Mouse (Mus musculus): Measurements from ENCODE around the gene Hist1h2bh.
"Not testable (repeated sequence)": the region's sequence is repeated elsewhere in the genome, so short reads cannot be mapped to it uniquely, and the experiment has no call there.

The Hist1h2bh gene

DNA sequence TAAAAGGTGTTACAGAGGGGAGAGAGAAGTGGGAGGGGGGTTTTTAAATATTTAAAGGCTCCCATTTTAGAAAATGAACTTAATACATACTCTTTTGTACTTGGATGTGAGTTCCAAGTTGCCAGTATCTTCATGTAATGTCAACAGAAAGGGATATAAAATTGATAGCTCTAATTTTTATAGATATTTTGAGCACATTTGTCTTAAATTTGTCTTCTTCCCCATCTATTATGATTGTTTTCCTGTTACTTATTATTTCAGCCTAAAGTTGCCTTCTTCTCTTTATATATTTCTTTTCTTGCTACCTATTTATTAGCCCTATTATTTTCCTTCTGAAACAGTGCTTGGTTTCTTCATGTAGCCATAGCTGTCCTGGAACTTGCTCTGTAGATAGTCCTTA, 9.8 kb upstream of the Hist1h2bh start, which contains the start of gene Hist1h1d:
Gene Hist1h1d (plus strand): TSS at position 301 of the 400 bp plus-strand sequence.
- DNase-seq (ENCODE audit: extremely low read depth, insufficient read length, low spot score), result no peak

DNA sequence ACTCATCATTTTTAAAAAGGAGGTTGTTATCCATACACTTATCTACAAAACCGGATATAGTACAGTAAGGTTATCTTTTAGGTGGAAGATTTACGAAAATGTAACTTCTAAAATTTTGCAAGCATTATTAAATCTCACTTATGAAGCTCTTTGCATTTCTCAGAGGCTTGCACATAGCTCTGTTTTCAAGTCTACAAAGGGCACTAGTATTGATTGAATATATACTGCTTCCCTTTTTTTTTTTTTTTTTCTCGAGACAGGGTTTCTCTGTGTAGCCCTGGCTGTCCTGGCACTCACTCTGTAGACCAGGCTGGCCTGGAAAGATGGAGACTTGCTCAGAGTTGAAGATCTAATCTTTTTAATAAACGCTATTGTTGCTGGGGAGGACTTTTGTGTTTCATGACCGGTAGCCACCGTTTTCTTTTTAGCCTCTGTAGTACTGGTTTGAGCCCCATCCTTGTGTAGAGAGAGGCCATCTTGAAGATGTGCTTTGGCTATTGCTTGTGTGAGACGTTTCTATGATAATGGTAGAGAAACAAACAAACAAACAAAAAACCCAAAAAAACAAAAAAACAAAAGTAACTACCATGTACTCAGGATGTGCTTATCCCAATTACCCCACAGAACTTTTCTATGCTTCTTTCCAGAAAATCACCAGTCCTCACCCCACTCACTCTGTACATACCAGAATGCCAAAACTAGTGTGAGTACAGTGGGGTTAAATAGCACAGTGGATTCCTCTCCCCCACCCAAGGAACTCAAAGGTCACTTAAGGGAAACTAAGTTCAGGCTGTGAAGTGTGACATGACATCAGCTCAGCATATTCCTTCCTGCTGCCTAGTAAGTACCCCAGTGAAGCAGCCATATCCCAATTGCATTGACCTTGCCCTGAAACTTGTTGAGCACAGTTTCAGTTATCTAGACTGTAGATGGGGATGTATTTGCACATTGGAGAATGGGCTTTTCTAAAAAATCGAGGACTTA, 9.0 kb upstream of the Hist1h2bh start:
- no peak for DNase-seq (ENCODE audit: extremely low read depth, insufficient read length, low spot score)

DNA sequence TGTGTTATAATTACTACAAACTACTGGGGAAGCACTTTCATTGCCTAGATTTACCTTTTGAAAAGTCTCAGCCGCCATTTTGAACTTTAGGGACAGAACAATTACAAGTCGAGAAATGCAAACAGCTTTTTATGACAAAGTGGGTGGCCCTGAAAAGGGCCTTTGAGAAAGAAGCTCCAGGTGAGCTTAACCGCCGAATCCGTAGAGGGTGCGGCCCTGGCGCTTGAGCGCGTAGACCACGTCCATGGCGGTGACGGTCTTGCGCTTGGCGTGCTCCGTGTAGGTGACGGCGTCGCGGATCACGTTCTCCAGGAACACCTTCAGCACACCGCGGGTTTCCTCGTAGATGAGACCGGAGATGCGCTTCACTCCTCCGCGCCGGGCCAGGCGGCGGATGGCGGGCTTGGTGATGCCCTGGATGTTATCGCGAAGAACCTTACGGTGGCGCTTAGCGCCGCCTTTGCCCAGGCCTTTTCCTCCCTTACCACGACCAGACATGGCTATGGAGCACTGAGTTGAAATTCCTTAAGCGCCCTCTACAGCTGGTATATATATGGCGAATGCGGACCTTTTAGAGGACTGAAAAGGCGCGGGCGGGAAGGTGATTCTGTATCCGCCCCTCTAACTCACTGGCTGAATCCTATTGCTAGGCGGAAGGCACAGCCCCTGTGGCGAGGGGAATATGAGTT, 8.1 kb upstream of the Hist1h2bh start, which contains the start of gene Hist1h4f:
Gene Hist1h4f (minus strand): TSS at position 503 of the 689 bp plus-strand sequence.
- DNase-seq (ENCODE audit: extremely low read depth, insufficient read length, low spot score), result peak; percentile 91

DNA sequence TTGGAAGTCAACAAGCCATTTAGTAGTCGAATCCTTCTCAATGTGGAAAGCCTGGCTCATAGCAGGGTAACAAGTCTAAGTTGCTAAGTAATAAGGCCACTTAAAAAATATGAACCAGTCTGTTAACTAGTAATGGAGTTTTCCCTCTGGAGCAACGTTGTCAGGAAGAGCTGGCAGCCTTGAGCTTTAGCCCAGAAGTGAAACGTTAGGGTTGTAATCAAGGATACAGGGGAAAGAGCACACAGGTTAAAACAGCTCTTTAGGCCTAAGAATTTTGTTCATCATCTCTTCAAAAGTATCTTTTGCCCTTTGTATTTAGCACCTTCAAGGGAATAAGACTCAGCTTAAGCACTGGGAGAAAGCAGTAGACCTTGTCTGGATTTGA, 7.6 kb upstream of the Hist1h2bh start:
- peak; percentile 53 for DNase-seq (ENCODE audit: extremely low read depth, insufficient read length, low spot score)

DNA sequence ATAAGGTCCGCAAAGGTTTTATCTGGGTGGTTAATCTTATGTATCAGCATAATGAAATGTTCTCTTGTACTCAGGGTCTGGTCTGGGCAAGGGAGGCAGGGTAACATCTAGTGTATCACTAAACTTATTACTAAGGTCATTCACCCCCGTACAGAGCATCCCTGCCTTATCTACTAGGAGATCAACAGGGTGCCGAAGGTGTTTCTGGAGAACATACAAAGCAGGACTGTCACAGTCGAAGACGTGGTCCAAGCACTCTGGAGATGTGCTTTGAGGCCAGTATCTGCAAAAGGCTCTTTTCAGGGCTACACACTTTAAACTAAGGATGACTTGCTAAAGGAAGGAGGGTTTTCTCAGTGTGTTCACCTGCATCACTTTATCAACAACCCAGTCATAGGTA, 3.5 kb upstream of the Hist1h2bh start:
- DNase-seq (ENCODE audit: extremely low read depth, insufficient read length, low spot score), result no peak

DNA sequence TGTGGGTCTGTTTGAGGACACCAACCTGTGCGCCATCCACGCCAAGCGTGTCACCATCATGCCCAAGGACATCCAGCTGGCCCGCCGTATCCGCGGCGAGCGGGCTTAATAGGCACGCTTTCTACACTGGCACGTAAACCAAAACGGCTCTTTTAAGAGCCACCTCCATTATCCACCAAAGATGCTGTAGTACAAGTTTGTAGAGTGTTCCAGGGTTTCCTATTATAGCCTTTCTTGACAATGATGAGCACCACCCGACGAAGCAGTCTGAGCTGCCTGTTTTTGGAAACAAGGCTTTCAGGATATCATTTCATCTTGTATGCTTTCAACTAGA, 1.6 kb upstream of the Hist1h2bh start:
- not testable (repeated sequence) for DNase-seq (ENCODE audit: extremely low read depth, insufficient read length, low spot score)

DNA sequence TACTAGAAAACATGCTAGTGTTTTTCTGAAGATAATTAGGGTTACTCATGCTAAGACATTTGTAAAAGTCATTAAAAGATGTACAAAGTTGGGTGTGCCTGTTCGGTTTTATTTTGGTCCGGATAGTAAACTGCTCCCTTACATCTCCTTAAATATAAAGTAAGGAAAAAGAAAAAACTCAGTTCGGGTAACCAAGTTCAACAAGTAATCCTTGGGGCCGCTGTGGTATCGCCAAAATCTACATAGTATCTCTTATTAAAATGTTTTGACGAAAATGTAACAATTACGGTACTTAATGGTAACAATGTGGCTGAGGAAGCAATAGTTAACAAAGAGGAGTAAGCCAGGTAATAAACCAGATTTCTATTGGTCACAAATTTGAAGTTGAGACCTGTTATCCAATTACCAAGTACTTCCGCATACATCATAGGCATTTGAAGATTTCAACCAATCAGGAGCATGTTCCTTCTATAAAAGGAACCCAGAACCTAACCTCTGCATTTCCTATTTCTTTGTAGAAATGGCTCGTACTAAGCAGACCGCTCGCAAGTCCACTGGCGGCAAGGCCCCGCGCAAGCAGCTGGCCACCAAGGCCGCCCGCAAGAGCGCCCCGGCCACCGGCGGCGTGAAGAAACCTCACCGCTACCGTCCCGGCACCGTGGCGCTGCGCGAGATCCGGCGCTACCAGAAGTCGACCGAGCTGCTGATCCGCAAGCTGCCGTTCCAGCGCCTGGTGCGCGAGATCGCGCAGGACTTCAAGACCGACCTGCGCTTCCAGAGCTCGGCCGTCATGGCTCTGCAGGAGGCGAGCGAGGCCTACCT, 984 bp upstream of the Hist1h2bh start, which contains the start of gene Hist1h3f:
Gene Hist1h3f (plus strand): TSS at position 88 of the 822 bp plus-strand sequence.
- DNase-seq (ENCODE audit: extremely low read depth, insufficient read length, low spot score), result peak; percentile 92

DNA sequence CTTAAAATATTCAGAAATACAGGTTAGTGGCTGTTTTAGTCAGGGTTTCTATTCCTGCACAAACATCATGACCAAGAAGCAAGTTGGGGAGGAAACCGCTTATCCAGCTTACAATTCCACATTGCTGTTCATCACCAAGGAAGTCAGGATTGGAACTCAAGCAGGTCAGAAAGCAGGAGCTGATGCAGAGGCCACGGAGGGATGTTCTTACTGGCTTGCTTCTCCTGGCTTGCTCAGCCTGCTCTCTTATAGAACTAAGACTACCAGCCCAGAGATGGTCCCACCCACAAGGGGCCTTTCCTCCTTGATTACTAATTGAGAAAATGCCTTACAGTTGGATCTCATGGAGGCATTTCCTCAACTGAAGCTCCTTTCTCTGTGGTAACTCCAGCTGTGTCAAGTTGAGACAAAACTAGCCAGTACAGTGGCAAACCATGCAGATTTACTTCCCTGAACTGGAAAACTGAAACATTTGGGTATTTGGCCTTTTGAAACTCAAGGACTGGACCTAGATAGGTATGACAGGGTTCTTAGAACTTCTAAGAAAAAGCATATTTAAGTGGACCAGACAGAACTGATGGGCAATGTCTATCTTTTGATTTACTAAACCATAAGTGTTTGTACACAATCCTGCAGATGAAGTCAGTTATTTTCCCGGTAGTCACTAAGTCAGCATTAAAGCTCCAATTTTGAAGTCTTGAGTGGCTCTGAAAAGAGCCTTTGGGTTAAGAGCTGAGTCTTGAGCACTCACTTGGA, 789 bp downstream of the Hist1h2bh start:
- DNase-seq (ENCODE audit: extremely low read depth, insufficient read length, low spot score), result peak; percentile 69

DNA sequence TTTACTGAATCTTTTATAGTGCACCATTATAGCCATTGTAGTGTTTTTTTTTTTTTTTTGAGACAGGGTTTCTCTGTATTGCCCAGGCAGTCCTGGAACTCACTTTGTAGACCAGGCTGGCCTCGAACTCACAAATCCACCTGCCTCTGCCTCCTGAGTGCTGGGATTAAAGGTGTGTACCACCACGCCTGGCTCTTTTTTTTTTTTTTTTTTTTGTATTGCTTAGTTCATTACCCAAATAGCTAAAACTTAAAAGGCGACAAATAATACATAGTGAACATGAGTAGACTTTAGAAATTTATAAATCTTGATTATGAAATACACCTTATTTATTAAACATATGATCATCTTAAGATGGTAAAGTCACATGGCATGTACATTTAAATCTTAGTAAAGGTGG, 1.7 kb downstream of the Hist1h2bh start:
- DNase-seq (ENCODE audit: extremely low read depth, insufficient read length, low spot score), result no peak

DNA sequence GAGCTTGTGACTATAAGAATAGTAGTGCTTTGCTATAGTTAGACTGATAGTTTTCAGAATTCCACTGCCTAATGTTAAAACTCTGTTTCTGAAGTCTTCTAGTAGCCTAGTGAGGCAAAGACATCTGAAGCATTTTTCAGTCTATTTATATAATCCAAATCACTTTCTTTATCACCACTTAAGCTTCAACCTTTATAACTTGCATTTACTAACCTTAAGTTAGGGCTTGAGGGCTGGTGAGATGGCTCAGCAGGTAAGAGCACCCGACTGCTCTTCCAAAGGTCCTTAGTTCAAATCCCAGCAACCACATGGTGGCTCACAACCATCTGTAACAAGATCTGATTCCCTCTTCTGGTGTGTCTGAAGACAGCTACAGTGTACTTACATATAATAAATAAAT, 3.4 kb downstream of the Hist1h2bh start:
- not testable (repeated sequence) for DNase-seq (ENCODE audit: extremely low read depth, insufficient read length, low spot score)

DNA sequence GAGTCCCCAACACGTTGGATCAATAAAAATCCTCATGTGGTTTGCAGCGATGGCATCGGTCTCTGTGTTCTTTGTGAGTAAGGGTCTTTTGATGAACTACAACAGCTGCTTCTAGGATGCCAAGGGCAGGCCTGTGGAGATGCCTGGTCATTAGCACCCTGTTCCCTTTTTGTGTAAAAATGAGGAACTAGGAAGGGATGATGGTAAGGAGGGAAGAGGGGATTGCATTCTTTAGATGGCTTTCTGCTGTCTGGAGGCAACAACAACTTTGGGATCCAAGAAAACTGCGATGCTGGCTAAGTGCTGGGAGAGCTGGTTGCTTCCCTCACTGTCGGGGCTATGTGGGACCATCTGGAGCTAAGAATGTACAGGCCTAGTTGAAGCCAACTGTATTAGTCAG, 4.9 kb downstream of the Hist1h2bh start:
- no peak for DNase-seq (ENCODE audit: extremely low read depth, insufficient read length, low spot score)

DNA sequence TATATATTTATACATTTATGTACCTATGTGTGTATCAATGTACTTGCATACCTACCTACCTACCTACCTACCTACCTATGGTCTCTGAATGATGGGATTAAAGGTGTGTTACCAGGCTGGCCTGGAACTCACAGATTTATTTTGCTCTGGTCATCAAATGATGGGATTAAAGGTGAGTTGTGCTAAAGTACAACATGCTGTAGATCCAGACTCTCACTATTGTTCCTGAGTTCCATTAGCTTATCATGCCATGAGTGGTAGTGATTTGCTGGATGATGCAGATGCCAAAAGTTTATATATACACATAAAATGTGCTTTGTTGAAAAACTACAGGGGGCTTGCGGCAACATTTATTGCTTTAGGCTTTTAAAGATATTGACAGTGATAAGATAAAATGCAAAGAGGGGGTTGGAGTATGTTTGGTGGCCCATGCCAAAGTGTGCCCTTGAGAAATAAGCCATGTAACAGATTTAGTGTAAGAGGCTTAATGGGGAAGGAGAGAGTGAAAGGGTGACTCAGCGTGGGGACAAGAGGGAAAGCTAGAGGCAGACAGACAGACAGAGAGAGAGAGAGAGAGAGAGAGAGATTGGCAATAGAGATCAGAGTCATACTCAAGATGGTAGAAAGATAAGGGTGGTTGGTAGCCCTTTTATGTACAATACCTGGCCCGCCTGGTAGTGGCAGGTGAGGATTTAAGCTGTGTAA, 6.0 kb downstream of the Hist1h2bh start:
- DNase-seq (ENCODE audit: extremely low read depth, insufficient read length, low spot score), result no peak

DNA sequence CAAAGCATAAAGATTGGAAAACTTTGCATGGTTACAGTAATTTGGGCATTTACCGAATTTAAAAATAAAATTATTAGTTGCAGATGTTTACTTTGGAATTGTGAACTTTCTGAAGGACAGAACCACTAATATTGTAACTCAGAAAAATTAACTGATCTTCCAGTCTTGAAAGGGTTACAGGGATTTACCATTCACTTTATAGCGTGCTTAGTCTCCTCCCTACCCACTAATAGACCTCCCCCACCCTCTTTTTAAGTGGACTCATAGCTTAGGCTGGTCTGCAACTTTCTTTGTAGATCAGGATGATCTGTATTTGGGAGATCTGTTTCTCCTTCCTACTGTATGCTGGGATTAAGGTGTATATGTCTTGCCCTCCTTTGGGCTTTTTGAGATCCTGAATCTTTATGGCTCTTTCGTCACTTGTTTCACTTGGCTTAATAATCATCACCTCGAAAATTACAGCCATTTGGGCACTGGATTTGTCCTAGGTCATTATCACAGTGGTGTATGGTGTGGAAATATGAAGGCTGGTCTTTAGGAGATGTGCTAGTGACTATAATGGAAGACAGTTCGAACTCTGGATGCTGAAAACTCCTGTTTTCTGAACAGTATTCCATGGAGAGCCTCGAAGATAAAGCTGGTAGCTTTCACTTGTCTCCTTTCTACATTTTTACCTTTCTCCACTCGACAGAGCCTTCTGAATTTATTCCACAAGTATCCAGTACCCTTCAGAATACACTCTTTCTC, 6.9 kb downstream of the Hist1h2bh start:
- no peak for DNase-seq (ENCODE audit: extremely low read depth, insufficient read length, low spot score)

DNA sequence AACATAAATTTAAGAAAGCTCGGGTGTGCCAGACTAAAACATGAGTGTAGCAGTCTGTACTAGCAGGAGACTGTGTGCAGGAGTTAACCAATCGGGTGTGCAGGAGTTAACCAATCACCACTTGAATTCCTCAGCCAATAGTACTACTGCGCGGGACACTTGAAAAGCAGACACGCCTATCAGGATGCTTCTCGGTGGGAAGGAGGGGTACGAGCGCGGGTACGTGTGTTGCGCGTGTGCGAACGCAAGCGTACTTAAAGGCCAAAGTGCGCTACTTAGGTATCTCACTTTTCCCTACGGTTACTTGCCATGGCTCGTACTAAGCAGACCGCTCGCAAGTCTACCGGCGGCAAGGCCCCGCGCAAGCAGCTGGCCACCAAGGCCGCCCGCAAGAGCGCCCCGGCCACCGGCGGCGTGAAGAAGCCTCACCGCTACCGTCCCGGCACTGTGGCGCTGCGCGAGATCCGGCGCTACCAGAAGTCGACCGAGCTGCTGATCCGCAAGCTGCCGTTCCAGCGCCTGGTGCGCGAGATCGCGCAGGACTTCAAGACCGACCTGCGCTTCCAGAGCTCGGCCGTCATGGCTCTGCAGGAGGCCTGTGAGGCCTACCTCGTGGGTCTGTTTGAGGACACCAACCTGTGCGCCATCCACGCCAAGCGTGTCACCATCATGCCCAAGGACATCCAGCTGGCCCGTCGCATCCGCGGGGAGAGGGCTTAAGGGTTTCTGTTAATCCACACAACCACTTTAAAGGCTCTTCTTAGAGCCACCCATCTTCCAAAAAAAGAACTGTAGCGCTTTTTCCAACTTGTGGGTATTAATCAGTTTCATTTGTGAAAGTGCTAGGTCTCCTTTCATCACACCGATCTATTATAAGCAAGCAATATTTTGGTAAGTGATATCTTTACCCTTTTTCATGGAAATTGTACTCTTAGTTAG, 7.8 kb downstream of the Hist1h2bh start, which contains the start of gene Hist1h3g:
Gene Hist1h3g (plus strand): TSS at position 286 of the 939 bp plus-strand sequence.
- peak; percentile 95 for DNase-seq (ENCODE audit: extremely low read depth, insufficient read length, low spot score)

DNA sequence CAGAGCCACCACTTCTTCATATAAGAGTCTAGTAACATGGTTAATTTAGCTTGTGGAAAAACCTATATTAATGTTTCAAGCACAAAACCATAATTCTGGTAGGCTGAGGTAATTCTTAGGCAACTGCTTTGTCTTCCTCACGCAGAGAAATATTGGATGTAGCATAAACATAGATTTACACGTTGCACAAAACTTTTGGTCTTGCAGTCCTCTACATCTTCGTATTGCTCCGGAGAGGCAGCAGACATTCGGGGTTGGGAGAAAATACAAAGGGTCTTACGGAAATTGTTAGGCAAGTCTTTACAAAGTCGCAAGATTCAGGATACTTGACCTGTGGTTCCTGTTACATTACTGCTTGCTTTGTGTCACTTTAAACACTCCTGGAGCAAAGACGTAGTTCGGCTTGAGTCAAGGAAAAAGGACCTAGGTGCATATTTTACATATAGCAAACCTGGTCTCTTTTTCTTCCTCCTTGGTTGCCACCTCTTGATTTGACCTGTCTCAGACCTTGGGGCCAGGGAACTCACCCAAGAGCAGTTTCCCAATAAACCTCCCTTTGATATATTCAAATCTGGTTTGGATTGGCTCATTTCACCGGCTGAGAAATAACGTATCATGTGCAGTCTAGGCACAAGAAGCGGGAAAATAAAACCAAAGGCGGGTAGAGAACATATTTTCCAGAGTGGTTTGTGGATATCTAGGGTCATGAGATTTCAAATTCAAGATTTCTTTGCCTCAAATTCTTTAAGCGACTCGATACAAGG, 8.6 kb downstream of the Hist1h2bh start:
- no peak for DNase-seq (ENCODE audit: extremely low read depth, insufficient read length, low spot score)

DNA sequence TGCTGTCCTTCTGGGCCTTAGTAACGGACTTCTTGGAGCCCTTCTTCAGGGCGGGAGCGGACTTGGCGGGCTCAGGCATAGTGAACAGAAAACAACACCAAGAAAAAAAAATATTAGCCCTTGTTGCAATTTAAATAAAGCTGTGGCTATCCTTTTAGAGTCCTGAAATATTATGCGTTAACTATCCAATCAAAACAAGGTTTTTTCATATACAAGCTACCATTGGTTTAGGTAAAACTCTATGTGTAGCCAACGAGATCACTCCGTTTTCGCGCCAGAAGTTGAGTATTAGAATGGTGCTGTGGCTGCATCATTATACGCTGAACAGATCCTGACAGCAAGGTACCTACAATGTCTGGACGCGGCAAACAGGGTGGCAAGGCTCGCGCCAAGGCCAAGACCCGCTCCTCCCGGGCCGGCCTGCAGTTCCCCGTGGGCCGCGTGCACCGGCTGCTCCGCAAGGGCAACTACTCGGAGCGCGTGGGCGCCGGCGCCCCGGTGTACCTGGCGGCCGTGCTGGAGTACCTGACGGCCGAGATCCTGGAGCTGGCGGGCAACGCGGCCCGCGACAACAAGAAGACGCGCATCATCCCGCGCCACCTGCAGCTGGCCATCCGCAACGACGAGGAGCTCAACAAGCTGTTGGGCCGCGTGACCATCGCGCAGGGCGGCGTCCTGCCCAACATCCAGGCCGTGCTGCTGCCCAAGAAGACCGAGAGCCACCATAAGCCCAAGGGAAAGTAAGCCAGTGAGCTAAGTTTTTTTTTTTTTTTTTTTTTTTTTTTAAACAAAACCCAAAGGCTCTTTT, 9.4 kb downstream of the Hist1h2bh start, which contains the start of gene Hist1h2af:
Gene Hist1h2af (plus strand): TSS at position 347 of the 808 bp plus-strand sequence.
- peak; percentile 85 for DNase-seq (ENCODE audit: extremely low read depth, insufficient read length, low spot score)
